Mouse (Mus musculus) cerebellum, adult (tissue): ENCODE measurements at regions not wholly inside any gene's neighbourhood (a gene's known extent, or its start where the extent isn't known, plus 50 kb on each side); places are given as distances from the start of the nearest gene placed in this dataset.
"Not testable (repeated sequence)": the region's sequence is repeated elsewhere in the genome, so short reads cannot be mapped to it uniquely, and the experiment has no call there.

Experiments used
- ATAC-seq: cut with Nextera tagmentation; 2 replicates; pipeline ENCODE4 v1.9.2; 2017; ENCODE audit warnings: mild to moderate bottlenecking, moderate library complexity, mixed read lengths; ENCODE audit not compliant: insufficient number of reproducible peaks, low FRiP score, low TSS enrichment

DNA sequence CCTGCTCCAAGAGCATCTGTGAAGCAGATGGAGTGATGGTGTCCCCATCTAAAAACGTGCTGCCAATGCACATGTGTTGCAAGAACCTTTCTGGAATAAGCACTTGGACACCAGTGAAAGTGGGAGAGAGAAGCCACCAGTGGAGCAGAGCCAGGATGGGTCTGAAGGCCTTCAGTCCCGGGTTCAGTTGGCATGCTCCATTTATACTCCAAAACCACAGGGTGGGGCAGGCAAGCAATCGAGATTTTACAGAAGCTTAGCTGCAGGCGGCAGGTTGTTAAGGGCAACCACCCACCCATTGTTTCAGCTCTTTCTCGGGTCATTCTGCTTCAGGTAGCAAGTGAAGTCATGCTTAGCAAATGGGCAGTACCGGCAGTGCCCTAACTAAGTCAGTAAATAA is 51.8 kb upstream of the Sv2b start:
- no peak for ATAC-seq

GRCm38 (mm10) chr7:75362541-75362940 is 53.5 kb upstream of the Sv2b start:
- no peak for ATAC-seq

DNA sequence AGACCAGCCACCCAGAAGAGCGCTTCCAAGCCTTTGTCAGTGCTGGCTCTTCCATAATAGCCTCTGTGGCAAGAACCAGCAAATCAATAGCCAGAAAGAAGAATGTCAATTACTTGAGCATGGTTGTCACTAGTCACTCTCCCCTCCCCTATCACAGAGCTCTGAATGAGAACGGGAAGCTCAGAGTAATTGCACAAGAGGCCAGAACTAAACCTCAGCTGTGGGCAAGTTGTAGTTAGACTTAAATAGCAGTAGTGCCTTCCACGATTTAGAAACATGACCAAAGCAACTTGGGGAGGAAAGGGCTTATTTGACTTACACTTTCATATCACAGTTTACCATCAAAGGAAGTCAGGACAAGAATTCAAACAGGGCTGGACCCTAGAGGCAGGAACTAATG is 56.4 kb upstream of the Sv2b start:
- no peak for ATAC-seq

DNA sequence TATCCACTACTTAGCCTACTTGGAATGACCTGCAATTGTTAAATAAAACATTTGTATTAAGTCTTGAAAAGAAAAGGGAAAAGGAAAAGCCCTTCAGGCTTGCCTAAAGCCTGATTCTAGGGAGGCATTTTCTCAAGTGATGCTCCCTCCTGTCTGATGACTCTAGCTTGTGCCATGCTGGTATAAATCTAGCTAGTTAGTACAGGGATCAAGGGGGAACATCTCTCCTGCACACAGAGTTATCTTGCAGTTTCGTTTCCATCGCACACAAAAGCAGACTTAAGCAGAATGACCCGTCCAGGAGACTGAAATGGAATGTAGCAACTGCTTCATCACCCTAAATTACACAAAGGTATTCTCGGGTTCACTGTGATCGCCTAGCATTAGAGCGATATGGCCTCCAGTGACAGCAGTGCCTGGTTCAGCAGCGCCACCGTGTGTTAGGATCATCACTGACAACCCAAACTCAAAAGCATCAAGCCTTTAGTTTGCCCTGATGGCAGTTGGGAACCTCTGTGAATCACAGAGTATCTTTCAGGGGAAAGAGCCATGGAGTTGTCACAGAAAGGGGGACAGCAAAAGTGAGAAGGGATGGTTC is 57.3 kb upstream of the Sv2b start:
- peak; percentile 86 for ATAC-seq

- ATAC-seq: no peak
Measured at GRCm38 (mm10) chr7:75368315-75368714, 59.3 kb upstream of the Sv2b start.

- ATAC-seq: no peak
Measured at GRCm38 (mm10) chr7:75369366-75369765, 60.3 kb upstream of the Sv2b start.

- ATAC-seq: peak; percentile 81
Measured at GRCm38 (mm10) chr7:75370595-75371519, 61.8 kb upstream of the Sv2b start.

DNA sequence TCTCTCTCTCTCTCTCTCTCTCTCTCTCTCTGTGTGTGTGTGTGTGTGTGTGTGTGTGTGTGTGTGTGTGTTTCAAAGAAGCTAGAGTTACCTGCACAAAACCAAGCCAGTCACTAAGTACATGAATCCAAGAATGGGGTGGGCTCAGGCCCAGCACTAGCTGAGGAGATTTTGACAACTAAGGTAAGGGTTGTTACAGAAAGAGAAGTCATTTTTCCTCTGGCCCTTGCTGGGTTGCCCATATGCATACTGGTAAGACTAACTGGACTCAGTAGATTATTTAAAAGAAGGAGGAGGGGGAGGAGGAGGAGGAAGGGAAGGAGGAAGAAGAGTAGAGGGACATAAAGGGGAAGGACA is 62.4 kb upstream of the Sv2b start:
- no peak for ATAC-seq

DNA sequence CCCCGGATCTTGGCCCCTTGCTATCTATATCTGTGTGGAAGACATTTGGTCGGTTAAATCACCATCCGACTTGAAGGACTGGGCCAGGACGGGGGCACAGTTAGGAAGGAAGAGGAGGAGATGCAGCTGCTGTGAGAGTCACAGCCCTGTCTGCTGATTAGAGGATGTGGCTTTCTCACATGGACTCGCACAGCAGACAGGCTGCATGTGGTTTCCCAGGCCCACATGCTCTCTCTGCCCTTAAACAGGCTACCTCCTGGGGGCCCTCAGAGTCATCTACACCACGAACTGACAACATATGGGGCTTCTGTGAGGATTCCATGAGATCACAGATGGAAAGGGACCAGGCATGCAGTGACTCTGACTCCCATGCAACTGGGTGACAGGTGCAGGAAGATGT is 62.9 kb upstream of the Sv2b start:
- no peak for ATAC-seq

DNA sequence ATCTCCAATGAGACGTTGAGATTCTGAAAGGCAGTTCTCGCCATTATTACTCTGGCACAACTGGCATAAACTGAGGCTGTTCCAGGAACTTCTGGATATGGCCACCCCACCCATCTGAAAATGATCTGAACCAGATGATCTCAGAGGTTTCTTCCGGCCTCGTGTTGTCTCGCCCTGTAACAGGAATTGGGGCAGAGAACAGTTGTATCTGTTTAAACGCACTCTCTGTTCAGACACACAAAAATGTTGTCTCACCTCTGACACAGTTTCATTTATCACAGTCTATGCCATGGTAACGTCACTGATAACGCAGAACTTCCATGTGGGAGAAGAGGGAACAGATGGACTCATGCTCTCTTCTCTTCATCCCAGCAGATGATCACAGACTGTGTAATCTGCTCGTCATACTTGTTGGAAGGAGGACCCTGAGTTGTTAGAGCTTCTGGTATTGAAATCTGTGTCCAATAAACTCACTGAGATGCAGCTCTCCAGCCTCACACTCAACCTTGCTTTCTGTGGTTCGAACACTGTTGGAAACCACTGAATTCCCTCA is 63.9 kb upstream of the Sv2b start:
- ATAC-seq: no peak

GRCm38 (mm10) chr7:75374506-75374905 is 65.4 kb upstream of the Sv2b start:
- no peak for ATAC-seq

DNA sequence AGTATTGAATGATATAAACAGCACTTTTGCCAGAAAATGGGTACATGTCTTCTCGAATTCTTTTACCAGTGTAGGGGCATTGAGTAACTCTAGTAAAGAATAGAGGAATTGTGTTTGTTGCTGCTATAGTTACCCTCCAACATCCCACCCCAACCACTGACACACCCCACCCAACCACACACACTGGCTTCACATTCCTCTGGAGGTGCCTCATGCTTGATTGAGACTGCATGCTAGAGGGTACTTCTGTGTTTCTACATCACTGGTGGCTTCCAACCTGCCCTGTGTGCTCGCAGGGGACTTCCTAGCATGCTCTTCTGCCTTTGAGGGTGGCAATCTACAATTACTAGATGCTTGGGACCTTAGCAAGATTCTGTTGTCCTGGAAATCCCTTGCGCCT is 70.5 kb upstream of the Sv2b start:
- no peak for ATAC-seq

GRCm38 (mm10) chr7:75384506-75384911 is 70.8 kb upstream of the Akap13 start:
- ATAC-seq: no peak

DNA sequence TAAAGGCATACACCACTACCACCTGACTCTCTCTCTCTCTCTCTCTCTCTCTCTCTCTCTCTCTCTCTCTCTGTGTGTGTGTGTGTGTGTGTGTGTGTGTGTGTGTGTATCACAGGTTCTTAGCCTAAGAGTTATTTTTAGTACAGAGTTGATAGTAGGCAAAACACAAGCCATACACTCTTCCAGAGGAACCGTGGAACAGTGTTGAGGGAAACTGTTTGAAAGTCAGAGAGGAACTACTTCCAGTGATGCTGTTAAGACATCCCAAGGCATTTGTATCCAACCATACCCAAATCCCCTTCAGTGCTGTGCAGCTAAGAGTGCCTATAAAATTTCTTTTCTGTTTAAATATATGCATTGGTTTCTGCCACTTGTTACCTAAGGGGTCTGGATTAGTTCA is 68.3 kb upstream of the Akap13 start:
- ATAC-seq: no peak

GRCm38 (mm10) chr7:75387821-75388431 is 67.4 kb upstream of the Akap13 start:
- no peak for ATAC-seq

GRCm38 (mm10) chr7:75390162-75390561 is 65.2 kb upstream of the Akap13 start:
- ATAC-seq: no peak

DNA sequence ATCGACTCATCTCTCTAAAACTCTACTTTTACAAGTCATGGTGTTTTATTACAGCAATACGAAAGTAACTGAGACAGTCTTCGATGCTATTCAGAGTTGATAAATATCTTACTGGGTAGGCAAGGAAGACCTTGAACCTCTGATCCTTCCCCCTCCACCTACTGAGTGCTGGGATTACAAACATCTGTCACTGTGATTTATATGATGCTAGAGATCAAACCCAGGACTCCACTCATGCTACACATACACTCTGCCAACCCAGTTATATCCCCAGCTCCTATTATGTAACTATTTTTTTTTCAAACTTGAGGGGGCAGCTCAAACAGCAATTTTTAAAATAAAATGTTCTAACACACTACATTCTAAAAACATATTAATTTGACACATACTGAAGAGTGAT is 62.6 kb upstream of the Akap13 start:
- ATAC-seq: no peak

GRCm38 (mm10) chr7:75393466-75393865 is 61.9 kb upstream of the Akap13 start:
- no peak for ATAC-seq

GRCm38 (mm10) chr7:75394866-75395580 is 60.3 kb upstream of the Akap13 start:
- no peak for ATAC-seq

- ATAC-seq: no peak
Measured at GRCm38 (mm10) chr7:75397559-75397958, 57.8 kb upstream of the Akap13 start.

- not testable (repeated sequence) for ATAC-seq
Measured at GRCm38 (mm10) chr7:75398480-75398879, 56.9 kb upstream of the Akap13 start.
